Mouse (Mus musculus): ENCODE measurements around the gene Gins3.

- TF ChIP-seq ZNF384 (IDR thresholded peaks at IDR 0.05; ENCODE audit: low read depth, low read length) (no peak), MAFK (IDR thresholded peaks at IDR 0.05; ENCODE audit: insufficient read depth, low read depth, low read length) (no peak)
These were observed 35.1 kb downstream of the Gins3 start for GRCm38 (mm10) chr8:95668163-95668958.

Data from ES-E14 (cell line).